Mouse (Mus musculus) neural tube, embryonic 10.5 days (tissue): ENCODE measurements around the gene Ptar1.

Experiments
- DNase-seq: peaks from one replicate; pipeline ENCODE4 v3.0.0-alpha.2; 2017; ENCODE audit warnings: low spot score; ENCODE audit errors: extremely low spot score

Ptar1 gene

GRCm38 (mm10) chr19:23757961-23758553, 70.8 kb downstream of the Ptar1 start:
- peak; percentile 99 for DNase-seq

- peak; percentile 76 for DNase-seq
These were observed 71.5 kb downstream of the Ptar1 start, which contains the start of gene Apba1 for GRCm38 (mm10) chr19:23758554-23759321. Apba1 (plus strand) TSS chr19:23758887.

- DNase-seq, result no peak
These were observed 72.2 kb downstream of the Ptar1 start for GRCm38 (mm10) chr19:23759322-23759945.

GRCm38 (mm10) chr19:23763371-23763770, 76.1 kb downstream of the Ptar1 start:
- DNase-seq, result no peak

GRCm38 (mm10) chr19:23764051-23764450, 76.8 kb downstream of the Ptar1 start:
- no peak for DNase-seq

- no peak for DNase-seq
These were observed 81.6 kb downstream of the Ptar1 start for GRCm38 (mm10) chr19:23768864-23769263.

GRCm38 (mm10) chr19:23770494-23771423, 83.5 kb downstream of the Ptar1 start:
- no peak for DNase-seq

- DNase-seq, result no peak
These were observed 84.7 kb downstream of the Ptar1 start for GRCm38 (mm10) chr19:23771971-23772370.

GRCm38 (mm10) chr19:23775356-23775755, 88.1 kb downstream of the Ptar1 start:
- no peak for DNase-seq

GRCm38 (mm10) chr19:23779130-23779529, 91.9 kb downstream of the Ptar1 start:
- no peak for DNase-seq

- no peak for DNase-seq
These were observed 92.9 kb downstream of the Ptar1 start for GRCm38 (mm10) chr19:23780105-23780504.
